Mouse (Mus musculus): Measurements from ENCODE around the gene Vegfa. TPM values are rescaled to one million over a fixed set of nuclear protein-coding genes. Genes with fewer than 3 reads are reported as not detected.

Gene Vegfa
- 283 TPM for polyA plus RNA-seq (2014; fragmentation: Illumina TruSeq; extraction: RNeasy Lipid Tissue Mini Kit (QIAGEN cat#74804); ENCODE audit: insufficient read depth, low read depth, low replicate concordance)

GRCm38 (mm10) chr17:46032257-46032991, at the start of gene Vegfa:
Gene Vegfa, minus strand, starts transcription at chr17:46032369.

Other genes with a start within 250 kb of the Vegfa start
- gene Mrps18a, start 78.6 kb upstream of the Vegfa start, polyA plus RNA-seq (2014; fragmentation: Illumina TruSeq; extraction: RNeasy Lipid Tissue Mini Kit (QIAGEN cat#74804); ENCODE audit: insufficient read depth, low read depth, low replicate concordance), result 70.9 TPM
- gene Rsph9, start 111.8 kb upstream of the Vegfa start, polyA plus RNA-seq (2014; fragmentation: Illumina TruSeq; extraction: RNeasy Lipid Tissue Mini Kit (QIAGEN cat#74804); ENCODE audit: insufficient read depth, low read depth, low replicate concordance), result 26.4 TPM
- 18.3 TPM for gene Mad2l1bp, start 121.2 kb upstream of the Vegfa start, polyA plus RNA-seq (2014; fragmentation: Illumina TruSeq; extraction: RNeasy Lipid Tissue Mini Kit (QIAGEN cat#74804); ENCODE audit: insufficient read depth, low read depth, low replicate concordance)
- 35.6 TPM for gene Gtpbp2, start 128.7 kb upstream of the Vegfa start, polyA plus RNA-seq (2014; fragmentation: Illumina TruSeq; extraction: RNeasy Lipid Tissue Mini Kit (QIAGEN cat#74804); ENCODE audit: insufficient read depth, low read depth, low replicate concordance)
- gene Polh, start 170.3 kb upstream of the Vegfa start, polyA plus RNA-seq (2014; fragmentation: Illumina TruSeq; extraction: RNeasy Lipid Tissue Mini Kit (QIAGEN cat#74804); ENCODE audit: insufficient read depth, low read depth, low replicate concordance), result 4.1 TPM
- gene Xpo5, start 170.4 kb upstream of the Vegfa start, polyA plus RNA-seq (2014; fragmentation: Illumina TruSeq; extraction: RNeasy Lipid Tissue Mini Kit (QIAGEN cat#74804); ENCODE audit: insufficient read depth, low read depth, low replicate concordance), result 11.6 TPM
- gene Polr1c, start 215.7 kb upstream of the Vegfa start, polyA plus RNA-seq (2014; fragmentation: Illumina TruSeq; extraction: RNeasy Lipid Tissue Mini Kit (QIAGEN cat#74804); ENCODE audit: insufficient read depth, low read depth, low replicate concordance), result 50.4 TPM
- gene Yipf3, start 215.7 kb upstream of the Vegfa start, polyA plus RNA-seq (2014; fragmentation: Illumina TruSeq; extraction: RNeasy Lipid Tissue Mini Kit (QIAGEN cat#74804); ENCODE audit: insufficient read depth, low read depth, low replicate concordance), result 85.3 TPM
- gene Lrrc73, start 221.2 kb upstream of the Vegfa start, polyA plus RNA-seq (2014; fragmentation: Illumina TruSeq; extraction: RNeasy Lipid Tissue Mini Kit (QIAGEN cat#74804); ENCODE audit: insufficient read depth, low read depth, low replicate concordance), result 3.4 TPM

Measured in lung, adult 10 weeks (tissue).